Mouse (Mus musculus) liver, embryonic 15.5 days (tissue): ENCODE data around the gene Ttc9b. TPM values are rescaled to one million over a fixed set of nuclear protein-coding genes. Genes with fewer than 3 reads are reported as not detected.
"Not testable (repeated sequence)": the region's sequence is repeated elsewhere in the genome, so short reads cannot be mapped to it uniquely, and the experiment has no call there.

Experiments used
- ATAC-seq: fragments of 200-750 bp; cut with Nextera tagmentation; 2 replicates; pipeline ENCODE4 v1.8.0; 2017; ENCODE audit warnings: moderate number of reproducible peaks, mild to moderate bottlenecking, moderate library complexity; ENCODE audit not compliant: insufficient read depth
- H3K27ac ChIP-seq: fragments of 300-500 bp; sonication (generic); replicated peaks from 2 replicates; pipeline ENCODE4 v1.5.1; 2015; ENCODE audit warnings: mild to moderate bottlenecking, inconsistent platforms
- H3K27me3 ChIP-seq: fragments of 300-500 bp; sonication (generic); 2 replicates; pipeline ENCODE4 v1.6.1; 2015; ENCODE audit warnings: mild to moderate bottlenecking, inconsistent platforms
- H3K36me3 ChIP-seq: fragments of 300-500 bp; sonication (generic); replicated peaks from 2 replicates; pipeline ENCODE4 v1.6.1; 2015; ENCODE audit warnings: moderate library complexity, mild to moderate bottlenecking, inconsistent platforms
- H3K4me1 ChIP-seq: fragments of 300-500 bp; sonication (generic); replicated peaks from 2 replicates; pipeline ENCODE4 v1.6.1; 2015; ENCODE audit warnings: inconsistent platforms
- H3K4me2 ChIP-seq: fragments of 300-500 bp; sonication (generic); 2 replicates; pipeline ENCODE4 v1.6.1; 2015; ENCODE audit warnings: moderate library complexity, mild to moderate bottlenecking, inconsistent platforms
- H3K4me3 ChIP-seq: fragments of 300-500 bp; sonication (generic); replicated peaks from 2 replicates; pipeline ENCODE4 v1.5.1; 2015; ENCODE audit warnings: mild to moderate bottlenecking, inconsistent platforms
- H3K9ac ChIP-seq: fragments of 300-500 bp; sonication (generic); 2 replicates; pipeline ENCODE4 v1.6.1; 2015; ENCODE audit warnings: moderate library complexity, mild to moderate bottlenecking, inconsistent platforms
- H3K9me3 ChIP-seq: fragments of 300-500 bp; sonication (generic); replicated peaks from 2 replicates; pipeline ENCODE4 v1.6.1; 2016; ENCODE audit warnings: inconsistent platforms
- WGBS: fragments of 180-500 bp; shearing (Covaris S2); methylation state at CpG from one replicate; pipeline ENCODE4 v1.1.7; 2015; ENCODE audit warnings: mixed read lengths; ENCODE audit not compliant: insufficient replicate concordance; 5-methylcytosine and 5-hydroxymethylcytosine counted together
- polyA plus RNA-seq: library from polyadenylated mRNA; unstranded; fragments of >200 nt; fragmentation: Nextera tagmentation; extraction: Ambion mirVana; gene quantifications from 2 replicates; pipeline ENCODE4 v1.2.1, GENCODE M21; 2015

The Ttc9b gene
- polyA plus RNA-seq, 1 experiment from 2014 or later = 0.05 TPM

GRCm38 (mm10) chr7:27612940-27613339, 40.8 kb upstream of the Ttc9b start:
- WGBS = 66% methylated on average over 4 of the region's 4 CpGs
- Histone ChIP-seq H3K4me1 (peaks cover 16% of the 10 kb centered on the region; the same call in 1 of the 2 replicates), H3K27ac (no peak overlapping the region), H3K27me3 (no peaks in the 10 kb centered on the region), H3K9me3 (no peaks in the 10 kb centered on the region), H3K36me3 (peaks cover 57% of the 10 kb centered on the region), H3K9ac (no peak overlapping the region), H3K4me3 (no peak overlapping the region), H3K4me2 (no peak overlapping the region)
- ATAC-seq = no peak

DNA sequence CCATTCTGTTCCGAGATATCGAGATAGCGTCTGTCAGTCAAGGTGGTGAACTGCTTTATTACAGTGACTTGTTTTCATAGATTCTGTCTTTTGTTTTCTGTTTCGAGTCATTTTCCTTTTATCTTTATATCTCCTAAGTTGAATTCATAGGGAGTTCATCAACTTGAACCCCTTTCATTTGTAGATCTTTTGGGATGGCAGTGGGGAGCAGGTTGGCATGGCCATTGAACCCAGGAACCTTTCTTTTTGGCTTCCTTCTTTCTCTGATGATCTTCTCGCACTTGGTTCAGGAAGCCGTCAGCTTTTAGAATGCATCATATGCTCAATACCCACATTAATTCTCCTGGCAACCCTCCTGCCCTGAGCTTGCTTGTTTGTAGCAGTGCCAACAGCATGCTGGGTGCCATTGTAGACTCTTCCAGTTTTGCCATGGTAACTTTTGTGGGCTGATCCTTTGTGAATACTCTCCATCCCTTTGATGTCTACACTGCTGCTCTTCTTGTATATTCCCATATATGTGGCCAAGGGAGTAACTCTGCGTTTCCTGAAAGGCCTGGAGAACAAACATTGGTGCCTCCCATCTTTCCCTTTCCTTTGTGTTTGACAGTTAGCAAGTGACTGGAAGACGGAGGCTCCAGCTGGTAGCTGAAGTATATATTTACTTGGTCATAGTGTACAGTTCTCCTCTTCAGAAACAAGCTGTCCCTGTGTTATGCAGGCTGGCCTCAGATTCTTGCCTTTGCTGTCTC, 39.8 kb upstream of the Ttc9b start:
- no peak overlapping the region for H3K27ac ChIP-seq
- WGBS = 73% methylated on average over 8 of the region's 8 CpGs
- H3K4me3 ChIP-seq = no peak overlapping the region
- H3K9ac ChIP-seq = no peak overlapping the region
- H3K27me3 ChIP-seq = no peaks in the 10 kb centered on the region
- H3K9me3 ChIP-seq = no peaks in the 10 kb centered on the region
- H3K36me3 ChIP-seq = peaks cover 60% of the 10 kb centered on the region
- H3K4me1 ChIP-seq = 0 out of 2 replicates have a peak, but pooled peaks cover 7% of the 10 kb centered on the region
- H3K4me2 ChIP-seq = no peak overlapping the region
- ATAC-seq = no peak

GRCm38 (mm10) chr7:27621028-27621427, 32.7 kb upstream of the Ttc9b start:
- Histone ChIP-seq H3K4me3 (no peak overlapping the region), H3K9me3 (no peaks in the 10 kb centered on the region), H3K9ac (no peak overlapping the region), H3K4me1 (no peaks in the 10 kb centered on the region), H3K4me2 (no peak overlapping the region), H3K27me3 (no peaks in the 10 kb centered on the region), H3K27ac (no peak overlapping the region), H3K36me3 (peaks cover 96% of the 10 kb centered on the region)
- ATAC-seq = no peak
- 73% methylated on average over 6 of the region's 6 CpGs for WGBS

- WGBS = 50% methylated on average over 1 of the region's 1 CpGs
- peaks cover 94% of the 10 kb centered on the region for H3K36me3 ChIP-seq
- ATAC-seq = no peak
These were observed 31.5 kb upstream of the Ttc9b start for GRCm38 (mm10) chr7:27622234-27622633.

GRCm38 (mm10) chr7:27624967-27625366, 28.7 kb upstream of the Ttc9b start:
- Histone ChIP-seq H3K4me1 (no peaks in the 10 kb centered on the region), H3K36me3 (peaks cover 93% of the 10 kb centered on the region), H3K4me2 (no peak overlapping the region), H3K27me3 (no peaks in the 10 kb centered on the region), H3K9me3 (no peaks in the 10 kb centered on the region), H3K27ac (no peak overlapping the region), H3K4me3 (no peak overlapping the region), H3K9ac (no peak overlapping the region)
- ATAC-seq = no peak

More at GRCm38 (mm10) chr7:27622234-27622633, 31.5 kb upstream of the Ttc9b start:
- Histone ChIP-seq H3K27me3 (no peaks in the 10 kb centered on the region), H3K4me2 (no peak overlapping the region), H3K27ac (no peak overlapping the region), H3K4me3 (no peak overlapping the region), H3K9me3 (no peaks in the 10 kb centered on the region), H3K9ac (no peak overlapping the region), H3K4me1 (no peaks in the 10 kb centered on the region)

DNA sequence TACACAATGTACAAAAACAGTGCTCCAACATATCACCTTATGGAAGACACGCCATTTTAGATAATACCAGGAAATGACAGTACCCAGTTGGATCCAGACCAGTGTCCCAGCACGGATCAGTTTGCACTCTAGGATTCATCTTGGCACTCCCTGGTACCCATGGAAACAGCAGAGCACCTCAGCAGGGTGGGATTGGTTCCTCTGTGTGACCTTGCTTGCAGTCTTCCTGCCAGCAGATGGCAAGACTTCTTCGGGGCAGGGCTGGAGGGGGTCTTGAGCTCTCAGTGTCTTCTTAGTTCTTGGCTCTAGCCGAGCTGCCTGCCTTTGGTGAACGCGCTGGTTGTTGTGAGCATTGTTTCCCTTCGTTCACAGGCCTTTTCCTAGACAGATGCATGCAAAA, 26.0 kb upstream of the Ttc9b start:
- Histone ChIP-seq H3K4me2 (no peak overlapping the region), H3K4me1 (no peaks in the 10 kb centered on the region), H3K9me3 (no peaks in the 10 kb centered on the region), H3K9ac (no peak overlapping the region), H3K27ac (no peak overlapping the region), H3K27me3 (no peaks in the 10 kb centered on the region), H3K4me3 (no peak overlapping the region), H3K36me3 (peaks cover 86% of the 10 kb centered on the region)
- WGBS = 75% methylated on average over 7 of the region's 7 CpGs
- no peak for ATAC-seq

DNA sequence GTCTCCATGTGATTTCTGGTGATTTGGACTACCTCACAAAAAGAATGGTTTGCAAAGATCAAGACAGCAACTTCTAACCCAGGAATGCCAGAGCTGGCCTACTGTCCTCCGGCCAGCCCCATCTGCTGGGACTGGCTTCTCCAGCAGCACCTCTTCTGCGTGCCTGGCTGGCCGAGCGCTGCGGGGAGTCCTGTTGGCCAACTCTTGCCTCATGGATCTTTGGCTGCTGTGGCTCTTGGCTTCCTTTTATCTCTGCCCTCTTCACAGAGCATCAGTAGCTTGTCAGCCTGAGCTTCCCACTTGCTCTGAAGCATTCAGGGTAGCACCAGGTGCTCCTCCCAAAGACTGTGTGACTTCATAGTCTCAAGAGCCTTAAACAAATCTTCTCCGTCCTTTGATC, 25.5 kb upstream of the Ttc9b start:
- ATAC-seq = no peak
- Histone ChIP-seq H3K4me2 (no peak overlapping the region), H3K4me3 (no peak overlapping the region), H3K27me3 (no peaks in the 10 kb centered on the region), H3K9ac (no peak overlapping the region), H3K27ac (no peak overlapping the region), H3K36me3 (peaks cover 86% of the 10 kb centered on the region), H3K9me3 (no peaks in the 10 kb centered on the region), H3K4me1 (no peaks in the 10 kb centered on the region)
- WGBS = 79% methylated on average over 6 of the region's 6 CpGs

DNA sequence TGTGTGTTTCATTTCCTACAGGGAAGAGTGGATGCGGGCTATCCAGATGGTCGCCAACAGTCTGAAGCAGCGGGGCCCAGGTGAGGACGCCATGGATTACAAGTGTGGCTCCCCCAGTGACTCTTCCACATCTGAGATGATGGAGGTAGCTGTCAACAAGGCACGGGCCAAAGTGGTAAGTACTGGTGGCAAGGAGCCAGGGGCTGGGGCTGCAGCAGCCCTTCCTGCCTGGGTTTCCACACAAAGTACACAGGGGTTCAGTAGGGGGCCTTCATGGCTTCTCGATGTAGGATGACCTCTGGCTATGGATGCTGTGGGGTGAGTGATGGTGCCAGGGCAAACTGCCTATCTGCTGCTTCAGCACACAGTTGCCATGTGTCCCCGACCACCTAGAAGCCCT, 24.9 kb upstream of the Ttc9b start:
- H3K27me3 ChIP-seq, H3K27ac ChIP-seq, H3K4me3 ChIP-seq, ATAC-seq, H3K9me3 ChIP-seq, H3K4me2 ChIP-seq, H3K9ac ChIP-seq, H3K4me1 ChIP-seq: not testable (repeated sequence)
- peaks cover 85% of the 10 kb centered on the region for H3K36me3 ChIP-seq
- 84% methylated on average over 7 of the region's 7 CpGs for WGBS

GRCm38 (mm10) chr7:27631439-27631838, 22.3 kb upstream of the Ttc9b start:
- no peaks in the 10 kb centered on the region for H3K9me3 ChIP-seq
- ATAC-seq = no peak
- H3K4me1 ChIP-seq = no peaks in the 10 kb centered on the region
- H3K9ac ChIP-seq = no peak overlapping the region
- 82% methylated on average over 4 of the region's 4 CpGs for WGBS
- H3K27me3 ChIP-seq = no peaks in the 10 kb centered on the region
- peaks cover 86% of the 10 kb centered on the region for H3K36me3 ChIP-seq
- no peak overlapping the region for H3K4me3 ChIP-seq
- no peak overlapping the region for H3K27ac ChIP-seq
- H3K4me2 ChIP-seq = no peak overlapping the region

- H3K27me3 ChIP-seq = no peaks in the 10 kb centered on the region
- no peak overlapping the region for H3K4me2 ChIP-seq
- ATAC-seq = no peak
- H3K36me3 ChIP-seq = peaks cover 88% of the 10 kb centered on the region
- no peak overlapping the region for H3K4me3 ChIP-seq
- no peaks in the 10 kb centered on the region for H3K4me1 ChIP-seq
- 82% methylated on average over 6 of the region's 6 CpGs for WGBS
- H3K27ac ChIP-seq = no peak overlapping the region
- no peak overlapping the region for H3K9ac ChIP-seq
- no peaks in the 10 kb centered on the region for H3K9me3 ChIP-seq
These were observed 20.5 kb upstream of the Ttc9b start for GRCm38 (mm10) chr7:27633166-27633565.

DNA sequence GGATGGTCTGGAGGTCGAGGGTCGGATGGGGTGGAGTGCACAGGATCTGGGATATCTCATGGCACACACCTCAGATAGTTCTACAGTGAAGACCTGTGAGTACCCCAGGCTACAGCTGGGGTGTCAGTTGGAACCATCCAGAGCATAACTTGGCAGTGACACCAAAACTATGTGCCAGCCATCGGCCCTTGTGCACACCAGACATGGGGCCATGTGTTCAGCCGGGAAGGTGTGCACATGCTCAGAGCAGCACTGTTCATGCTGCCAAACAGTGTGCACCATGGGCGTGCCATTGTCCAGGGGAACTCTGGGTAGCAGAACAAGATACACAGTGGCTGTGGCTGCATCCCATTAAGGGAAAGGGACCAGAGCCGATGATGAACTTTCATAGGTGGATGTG, 19.0 kb upstream of the Ttc9b start:
- ATAC-seq = no peak
- no peak overlapping the region for H3K9ac ChIP-seq
- WGBS = 79% methylated on average over 6 of the region's 6 CpGs
- no peaks in the 10 kb centered on the region for H3K4me1 ChIP-seq
- H3K36me3 ChIP-seq = peaks cover 73% of the 10 kb centered on the region
- no peak overlapping the region for H3K4me3 ChIP-seq
- H3K4me2 ChIP-seq = no peak overlapping the region
- H3K9me3 ChIP-seq = no peaks in the 10 kb centered on the region
- H3K27ac ChIP-seq = no peak overlapping the region
- no peaks in the 10 kb centered on the region for H3K27me3 ChIP-seq

GRCm38 (mm10) chr7:27635094-27635493, 18.6 kb upstream of the Ttc9b start:
- not testable (repeated sequence) for ATAC-seq, H3K27me3 ChIP-seq, H3K4me2 ChIP-seq, H3K9ac ChIP-seq, H3K4me3 ChIP-seq, H3K4me1 ChIP-seq, H3K9me3 ChIP-seq, H3K27ac ChIP-seq
- WGBS = 79% methylated on average over 2 of the region's 2 CpGs
- H3K36me3 ChIP-seq = peaks cover 69% of the 10 kb centered on the region
